Comparison of ENCODE assay signal across 15 mouse cellular contexts in the genomic region with DNA sequence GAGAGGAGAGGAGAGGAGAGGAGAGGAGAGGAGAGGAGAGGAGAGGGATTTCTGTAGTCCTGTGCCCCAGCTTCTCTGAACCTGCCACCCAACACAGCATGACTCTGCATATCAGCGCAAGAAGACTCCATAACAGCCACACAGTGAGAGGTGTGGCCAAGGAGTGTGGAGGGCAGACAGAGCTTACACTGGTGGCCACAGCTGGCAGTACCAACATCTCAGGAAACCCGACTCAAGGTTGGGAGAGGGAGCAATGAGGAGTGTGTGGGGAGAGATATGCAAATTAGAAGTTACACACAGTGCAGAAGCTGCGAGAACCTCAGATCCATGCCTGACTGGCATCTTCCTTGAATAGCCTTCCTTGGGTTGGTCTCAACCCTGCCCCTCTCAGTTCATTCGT.
DNase-seq lines count a peak whose midpoint lies in the region; ATAC-seq and TF ChIP-seq lines count a peak whose summit lies in the region.
"Had no signal": no experiment of that assay in that cellular context is flagged by ENCODE, and none has a peak within 500 bp of the region (broad histone marks: within the 10 kb centered on the region; RNA-seq: fewer than 3 reads in every experiment).

No protein-coding gene starts in this region.

- no peak for TF ChIP-seq CTCF in lung, postnatal 0 days (IDR thresholded peaks at IDR 0.05)
- TF ChIP-seq CTCF in stomach, postnatal 0 days (IDR thresholded peaks at IDR 0.05; ENCODE audit: low read depth): no peak

- ATAC-seq in lung, postnatal 0 days: peak; percentile 40
- ATAC-seq in liver, embryonic 16.5 days (ENCODE audit: low read depth): peak; percentile 87
- peak; percentile 71 for ATAC-seq in stomach, postnatal 0 days (ENCODE audit: low FRiP score, low TSS enrichment)
- ATAC-seq: CD4-positive, CD25-positive, alpha-beta regulatory T cell, adult 4 months had no signal

- TF ChIP-seq EP300 in lung, postnatal 0 days (IDR thresholded peaks at IDR 0.05): no peak
- no peak for TF ChIP-seq EP300 in stomach, postnatal 0 days (optimal IDR thresholded peaks at IDR 0.05)

- H3K36me3 ChIP-seq in lung, postnatal 0 days (ENCODE audit: insufficient read depth, low read length): no peaks in the 10 kb centered on the region
- no peaks in the 10 kb centered on the region for H3K36me3 ChIP-seq in erythroblast, embryonic 14.5 days (ENCODE audit: control insufficient read depth)
- no peaks in the 10 kb centered on the region for H3K36me3 ChIP-seq in liver, embryonic 16.5 days (ENCODE audit: control insufficient read depth, insufficient read depth)
- H3K36me3 ChIP-seq in stomach, postnatal 0 days (ENCODE audit: control insufficient read depth, insufficient read depth, low read length): no peaks in the 10 kb centered on the region
- no peaks in the 10 kb centered on the region for H3K36me3 ChIP-seq in limb, embryonic 10.5 days
- H3K36me3 ChIP-seq: midbrain, embryonic 13.5 days had no signal

- no peaks in the 10 kb centered on the region for H3K27me3 ChIP-seq in lung, postnatal 0 days (replicated peaks; ENCODE audit: insufficient read depth, low read length)
- peaks cover 2% of the 10 kb centered on the region for H3K27me3 ChIP-seq in erythroblast, embryonic 14.5 days (ENCODE audit: control insufficient read depth)
- H3K27me3 ChIP-seq in liver, embryonic 16.5 days (ENCODE audit: control insufficient read depth, insufficient read depth, low read depth, low read length): no peaks in the 10 kb centered on the region
- H3K27me3 ChIP-seq in stomach, postnatal 0 days (ENCODE audit: control insufficient read depth, insufficient read depth, low read length): no peaks in the 10 kb centered on the region
- H3K27me3 ChIP-seq in limb, embryonic 10.5 days (ENCODE audit: low read depth, poor library complexity, severe bottlenecking): peaks cover 8% of the 10 kb centered on the region; the same call in 1 of the 2 replicates

- no peak overlapping the region for H3K4me2 ChIP-seq in lung, postnatal 0 days (replicated peaks; ENCODE audit: low read depth, low read length)
- H3K4me2 ChIP-seq in liver, embryonic 16.5 days (ENCODE audit: low read depth, low read length): peak overlapping the region; percentile 65
- no peak overlapping the region for H3K4me2 ChIP-seq in stomach, postnatal 0 days (replicated peaks; ENCODE audit: low read depth)
- H3K4me2 ChIP-seq: midbrain, embryonic 13.5 days had no signal

- no peak overlapping the region for H3K27ac ChIP-seq in lung, postnatal 0 days (ENCODE audit: low read length)
- H3K27ac ChIP-seq in liver, embryonic 16.5 days (ENCODE audit: low read length): peak overlapping the region; percentile 98
- H3K27ac ChIP-seq in stomach, postnatal 0 days (replicated peaks): no peak overlapping the region
- H3K27ac ChIP-seq in limb, embryonic 10.5 days: no peak overlapping the region
- H3K27ac ChIP-seq: heart, adult 2 months; midbrain, embryonic 13.5 days had no signal

- no peaks in the 10 kb centered on the region for H3K4me1 ChIP-seq in lung, postnatal 0 days (ENCODE audit: insufficient read depth, low read depth, low read length)
- H3K4me1 ChIP-seq in erythroblast, embryonic 14.5 days (ENCODE audit: control insufficient read depth): peaks cover 84% of the 10 kb centered on the region
- peaks cover 60% of the 10 kb centered on the region for H3K4me1 ChIP-seq in liver, embryonic 16.5 days (ENCODE audit: control insufficient read depth, low read depth, low read length)
- H3K4me1 ChIP-seq in stomach, postnatal 0 days (replicated peaks; ENCODE audit: control insufficient read depth, insufficient read depth): peaks cover 2% of the 10 kb centered on the region; the same call in 1 of the 2 replicates
- H3K4me1 ChIP-seq in limb, embryonic 10.5 days: peaks cover 44% of the 10 kb centered on the region

- no peak overlapping the region for H3K9ac ChIP-seq in lung, postnatal 0 days (replicated peaks; ENCODE audit: low read depth)
- no peak overlapping the region; the same call in 1 of the 2 replicates for H3K9ac ChIP-seq in liver, embryonic 16.5 days (ENCODE audit: low read depth, low read length)
- H3K9ac ChIP-seq in stomach, postnatal 0 days (ENCODE audit: low read length): no peak overlapping the region
- H3K9ac ChIP-seq: midbrain, embryonic 13.5 days had no signal

- no peak overlapping the region for H3K4me3 ChIP-seq in lung, postnatal 0 days (ENCODE audit: low read depth, low read length)
- H3K4me3 ChIP-seq in erythroblast, embryonic 14.5 days (replicated peaks): peak overlapping the region; percentile 59
- no peak overlapping the region; the same call in 1 of the 2 replicates for H3K4me3 ChIP-seq in liver, embryonic 16.5 days (ENCODE audit: low read depth, low read length)
- no peak overlapping the region for H3K4me3 ChIP-seq in stomach, postnatal 0 days (ENCODE audit: low read depth, low read length)
- H3K4me3 ChIP-seq in limb, embryonic 10.5 days: no peak overlapping the region
- H3K4me3 ChIP-seq: heart, adult 2 months; midbrain, embryonic 13.5 days had no signal

- DNase-seq in lung, postnatal 0 days (ENCODE audit: low spot score): no peak
- no peak for DNase-seq in lung, postnatal 4 days
- DNase-seq in stomach, postnatal 0 days (ENCODE audit: low spot score): peak; percentile 35
- DNase-seq in limb, embryonic 10.5 days (ENCODE audit: low spot score): no peak
- DNase-seq in retina, embryonic 14.5 days (ENCODE audit: low spot score): no peak
- no peak for DNase-seq in cerebellum, postnatal 14 days
- DNase-seq: heart, adult 2 months; kidney, adult 18-20 months; lung, adult 2 months; retina, postnatal 1 day; thymus, postnatal 36 days had no signal

- 44% methylated on average over 4 of the region's 4 CpGs for WGBS in lung, postnatal 0 days
- WGBS in liver, embryonic 16.5 days (ENCODE audit: insufficient replicate concordance): 13% methylated on average over 4 of the region's 4 CpGs
- 54% methylated on average over 4 of the region's 4 CpGs for WGBS in stomach, postnatal 0 days
- WGBS in limb, embryonic 10.5 days: 69% methylated on average over 4 of the region's 4 CpGs

- H3K9me3 ChIP-seq in lung, postnatal 0 days (ENCODE audit: low read length): no peaks in the 10 kb centered on the region
- no peaks in the 10 kb centered on the region for H3K9me3 ChIP-seq in erythroblast, embryonic 14.5 days (ENCODE audit: control insufficient read depth, low read length)
- H3K9me3 ChIP-seq in liver, embryonic 16.5 days (replicated peaks; ENCODE audit: control insufficient read depth, low read length): no peaks in the 10 kb centered on the region
- no peaks in the 10 kb centered on the region for H3K9me3 ChIP-seq in stomach, postnatal 0 days (ENCODE audit: control insufficient read depth, low read length)
- no peaks in the 10 kb centered on the region for H3K9me3 ChIP-seq in limb, embryonic 10.5 days (replicated peaks)
- H3K9me3 ChIP-seq: midbrain, embryonic 13.5 days had no signal
